Mouse (Mus musculus) neural tube, embryonic 12.5 days (tissue): ENCODE results near the gene Chodl. TPM values are rescaled to one million over a fixed set of nuclear protein-coding genes. Genes with fewer than 3 reads are reported as not detected.
A peak's percentile ranks its signal among the peaks of the same experiment; 100 is the strongest.

Experiments
- ATAC-seq: fragments of 200-750 bp; cut with Nextera tagmentation; 2 replicates; pipeline ENCODE4 v1.8.0; 2017; ENCODE audit warnings: low read depth, mild to moderate bottlenecking, moderate TSS enrichment, moderate library complexity; ENCODE audit not compliant: low FRiP score
- H3K27ac ChIP-seq: fragments of 300-500 bp; sonication (generic); 2 replicates; pipeline ENCODE4 v1.5.1; 2016
- H3K27me3 ChIP-seq: fragments of 300-500 bp; sonication (generic); replicated peaks from 2 replicates; pipeline ENCODE4 v1.6.1; 2016; ENCODE audit warnings: mild to moderate bottlenecking
- H3K36me3 ChIP-seq: fragments of 300-500 bp; sonication (generic); 2 replicates; pipeline ENCODE4 v1.6.1; 2016; ENCODE audit warnings: mild to moderate bottlenecking
- H3K4me1 ChIP-seq: fragments of 300-500 bp; sonication (generic); 2 replicates; pipeline ENCODE4 v1.6.1; 2016
- H3K4me2 ChIP-seq: fragments of 300-500 bp; sonication (generic); replicated peaks from 2 replicates; pipeline ENCODE4 v1.6.1; 2016; ENCODE audit warnings: mild to moderate bottlenecking
- H3K4me3 ChIP-seq: fragments of 300-500 bp; sonication (generic); 2 replicates; pipeline ENCODE4 v1.5.1; 2016
- H3K9ac ChIP-seq: fragments of 300-500 bp; sonication (generic); 2 replicates; pipeline ENCODE4 v1.6.1; 2016; ENCODE audit warnings: mild to moderate bottlenecking
- H3K9me3 ChIP-seq: fragments of 300-500 bp; sonication (generic); 2 replicates; pipeline ENCODE4 v1.6.1; 2016; ENCODE audit warnings: mild to moderate bottlenecking
- WGBS: fragments of 180-500 bp; shearing (Covaris S2); methylation state at CpG from one replicate; pipeline ENCODE4 v1.1.7; 2016; 5-methylcytosine and 5-hydroxymethylcytosine counted together
- polyA plus RNA-seq: library from polyadenylated mRNA; unstranded; fragments of >200 nt; fragmentation: Nextera tagmentation; extraction: Ambion mirVana; gene quantifications from 2 replicates; pipeline ENCODE4 v1.2.1, GENCODE M21; 2016

Gene Chodl
- 17.0 and 20.5 TPM in 2 replicates for polyA plus RNA-seq

DNA sequence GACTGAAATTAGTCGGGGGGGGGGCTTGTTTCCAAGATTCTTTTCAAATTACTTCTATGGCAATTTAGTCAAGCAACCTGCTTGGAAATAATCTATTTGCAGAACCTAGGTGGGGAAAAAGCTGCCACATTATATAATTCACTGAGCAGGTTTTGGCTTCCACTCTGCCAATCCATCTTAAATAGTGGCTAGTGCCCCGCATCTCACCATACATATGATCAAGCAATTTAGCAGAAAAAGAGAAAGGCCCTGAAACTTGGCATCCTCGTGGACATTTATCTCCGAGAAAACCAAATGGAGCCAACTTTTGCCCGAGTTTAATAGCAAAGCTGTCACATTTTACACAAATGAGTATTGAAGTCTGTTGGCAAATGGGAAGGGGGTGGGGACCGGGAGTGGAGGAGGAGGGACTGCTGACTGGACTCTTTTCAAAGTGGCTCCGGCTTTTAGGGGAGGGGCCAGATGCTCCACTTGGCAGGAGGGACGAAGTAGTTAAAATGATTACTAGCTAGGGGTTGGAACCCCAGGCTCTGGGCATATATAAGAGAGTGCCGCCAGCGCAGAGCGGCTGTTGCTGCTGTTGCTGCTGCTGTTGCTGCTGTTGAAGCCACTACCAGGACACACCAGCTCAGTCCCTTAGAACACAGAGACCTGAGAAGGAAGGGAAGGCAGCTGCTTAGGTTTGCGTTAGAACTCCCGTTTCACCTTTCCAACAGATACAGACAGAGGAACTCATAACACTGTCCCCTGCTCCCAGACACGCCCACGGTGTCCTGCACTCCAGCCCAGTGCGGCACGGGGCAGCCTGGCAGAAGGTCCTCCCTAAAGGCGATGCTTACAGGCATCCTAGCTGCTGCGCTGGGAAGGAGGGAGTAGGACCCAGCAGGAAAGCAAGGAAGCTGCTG is at the start of gene Chodl:
Gene Chodl, plus strand, starts transcription at position 567 of the 905 bp plus-strand sequence.
- no peaks in the 10 kb centered on the region for H3K36me3 ChIP-seq
- 12% methylated on average over 19 of the region's 19 CpGs for WGBS
- H3K4me3 ChIP-seq, result peak within 1 kb of the TSS; percentile 43
- peak; percentile 79 for ATAC-seq
- H3K27ac ChIP-seq, result no peak within 1 kb of the TSS
- peak within 1 kb of the TSS; percentile 95 for H3K4me2 ChIP-seq
- H3K27me3 ChIP-seq, result 0 out of 2 replicates have a peak, but pooled peaks cover 3% of the 10 kb centered on the region
- no peaks in the 10 kb centered on the region for H3K9me3 ChIP-seq
- peak within 1 kb of the TSS; percentile 55; the same call in 1 of the 2 replicates for H3K9ac ChIP-seq
- H3K4me1 ChIP-seq, result peaks cover 7% of the 10 kb centered on the region; the same call in 1 of the 2 replicates

DNA sequence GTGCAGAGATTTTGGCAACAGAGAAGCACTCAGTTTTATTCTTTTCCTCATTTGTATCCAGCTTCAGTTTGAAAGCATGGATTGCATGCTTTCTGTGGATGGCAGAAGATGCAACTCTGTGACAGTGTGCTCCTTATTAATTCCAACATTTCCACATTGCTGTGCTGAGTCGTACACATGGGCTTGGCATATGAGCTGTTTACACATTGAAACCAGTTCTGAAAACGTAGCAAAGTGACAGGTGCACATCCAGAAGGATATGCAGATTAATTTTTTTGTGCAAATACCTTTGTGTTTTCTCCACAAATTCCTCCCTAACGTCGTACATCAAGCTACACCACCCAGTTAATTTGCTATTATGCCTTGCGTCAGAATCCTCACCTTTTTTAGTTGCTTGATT is 8.1 kb upstream of the Chodl start:
- no peaks in the 10 kb centered on the region for H3K27me3 ChIP-seq
- 77% methylated on average over 5 of the region's 5 CpGs for WGBS

DNA sequence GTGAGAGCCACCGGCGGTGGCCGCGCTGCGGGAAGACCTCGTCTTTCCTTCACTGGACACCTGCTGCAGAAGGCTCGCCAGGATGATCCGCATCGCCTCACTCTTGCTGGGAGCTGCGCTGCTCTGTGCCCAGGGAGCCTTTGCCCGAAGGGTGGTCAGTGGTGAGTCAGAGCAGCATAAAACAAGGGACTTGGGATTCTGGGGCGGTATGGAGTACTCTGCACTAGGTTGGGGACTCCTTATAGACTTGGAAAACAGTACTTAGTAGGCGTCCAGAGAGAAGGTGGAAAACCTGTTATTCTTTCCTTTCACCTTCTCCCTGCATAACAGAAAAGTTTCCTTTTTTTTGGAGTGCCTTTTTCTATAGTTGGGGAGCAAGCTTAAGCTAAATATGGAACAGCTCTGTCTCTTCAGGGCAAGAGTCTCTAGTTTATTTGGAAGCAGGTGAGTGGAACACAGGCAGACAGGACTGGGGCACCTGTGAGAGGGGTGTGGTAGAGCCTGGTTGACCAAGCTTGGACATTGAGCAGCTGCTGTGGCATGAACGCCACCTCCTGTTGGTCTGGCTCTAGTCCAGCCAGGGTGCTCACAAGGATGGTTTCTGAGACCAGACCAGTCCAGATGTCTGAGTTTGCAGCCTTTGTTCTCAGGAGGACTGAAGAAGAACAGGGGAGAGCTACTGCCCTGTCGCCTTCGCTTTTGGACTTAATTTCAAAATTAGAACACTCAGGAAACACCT is 708 bp downstream of the Chodl start:
- Histone ChIP-seq H3K4me3 (peak overlapping the region; percentile 43), H3K27ac (no peak overlapping the region), H3K9ac (peak overlapping the region; percentile 55; the same call in 1 of the 2 replicates), H3K36me3 (no peaks in the 10 kb centered on the region), H3K9me3 (no peaks in the 10 kb centered on the region), H3K27me3 (0 out of 2 replicates have a peak, but pooled peaks cover 3% of the 10 kb centered on the region), H3K4me1 (peaks cover 7% of the 10 kb centered on the region; the same call in 1 of the 2 replicates), H3K4me2 (peak overlapping the region; percentile 95)
- 13% methylated on average over 16 of the region's 16 CpGs for WGBS
- ATAC-seq, result peak; percentile 54; the same call in 1 of the 2 replicates

More for the DNA sequence above, 8.1 kb upstream of the Chodl start:
- Histone ChIP-seq H3K9ac (no peak overlapping the region), H3K27ac (no peak overlapping the region), H3K36me3 (no peaks in the 10 kb centered on the region), H3K4me1 (no peaks in the 10 kb centered on the region), H3K9me3 (no peaks in the 10 kb centered on the region), H3K4me2 (no peak overlapping the region), H3K4me3 (no peak overlapping the region)
- no peak for ATAC-seq

DNA sequence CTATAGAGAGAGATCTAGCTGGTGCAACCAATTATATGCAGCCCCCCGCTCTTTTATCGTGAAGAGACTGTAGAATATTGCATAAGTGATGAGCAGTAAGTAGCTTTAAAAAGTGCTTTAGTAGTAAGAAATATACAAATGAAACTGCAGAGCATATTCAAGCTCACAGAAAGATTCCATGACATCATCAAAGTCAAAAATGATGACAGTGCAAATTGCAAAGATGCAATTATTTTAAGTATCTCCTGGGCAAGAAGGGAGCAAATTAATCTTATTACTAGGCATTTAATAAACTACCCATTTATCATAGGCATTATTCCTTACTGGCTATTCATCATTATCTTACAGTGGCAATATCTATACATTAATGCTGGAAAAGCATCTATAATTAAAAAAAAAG is 3.5 kb downstream of the Chodl start:
- Histone ChIP-seq H3K9me3 (no peaks in the 10 kb centered on the region), H3K4me2 (no peak overlapping the region), H3K4me3 (no peak overlapping the region), H3K9ac (no peak overlapping the region), H3K4me1 (peaks cover 7% of the 10 kb centered on the region; the same call in 1 of the 2 replicates), H3K36me3 (no peaks in the 10 kb centered on the region), H3K27me3 (0 out of 2 replicates have a peak, but pooled peaks cover 3% of the 10 kb centered on the region), H3K27ac (no peak overlapping the region)
- 93% methylated on average over 2 of the region's 2 CpGs for WGBS
- ATAC-seq, result no peak

DNA sequence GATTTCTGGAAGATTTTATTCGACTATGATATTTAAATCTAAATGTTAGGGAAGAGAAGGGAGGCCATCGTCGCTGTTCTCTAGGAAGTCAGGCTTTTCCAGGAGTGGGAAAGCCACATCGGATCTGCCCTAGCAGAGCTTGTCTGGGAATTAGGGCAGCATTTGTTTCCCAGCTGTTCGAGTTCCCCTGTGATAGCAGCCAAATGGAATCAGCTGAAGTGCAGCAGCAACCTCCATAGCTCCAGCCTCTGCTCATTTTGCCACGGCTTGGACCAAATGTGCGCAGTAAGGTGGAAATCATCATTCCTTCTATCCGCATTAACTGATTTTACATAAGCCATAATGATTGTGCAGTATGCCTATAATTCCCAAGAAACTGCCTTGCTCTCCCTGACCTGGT is 7.0 kb downstream of the Chodl start:
- H3K27ac ChIP-seq, result no peak overlapping the region
- H3K4me3 ChIP-seq, result no peak overlapping the region
- no peaks in the 10 kb centered on the region; the same call in 1 of the 2 replicates for H3K9me3 ChIP-seq
- H3K4me2 ChIP-seq, result no peak overlapping the region
- H3K4me1 ChIP-seq, result no peaks in the 10 kb centered on the region
- H3K9ac ChIP-seq, result no peak overlapping the region
- WGBS, result 73% methylated on average over 8 of the region's 8 CpGs
- H3K36me3 ChIP-seq, result no peaks in the 10 kb centered on the region
- H3K27me3 ChIP-seq, result no peaks in the 10 kb centered on the region
- no peak for ATAC-seq

DNA sequence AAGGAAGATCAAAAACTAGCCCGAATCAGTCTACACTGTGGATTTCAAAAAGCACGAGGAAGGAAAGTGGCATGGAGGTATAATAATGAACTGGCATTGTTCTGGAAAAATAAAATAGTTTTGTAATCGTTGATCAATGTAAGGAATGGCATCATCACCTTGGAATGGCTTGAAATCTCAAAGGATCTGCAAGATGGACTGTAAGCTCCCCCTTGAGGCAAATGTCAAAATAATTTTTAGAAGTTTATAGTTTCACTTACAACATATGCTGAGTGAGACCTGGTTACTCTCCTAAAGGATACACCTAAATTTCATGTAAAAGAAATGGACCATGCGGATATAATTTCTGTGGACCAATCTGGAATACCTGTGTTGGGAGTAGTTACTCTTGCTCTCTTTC is 19.6 kb downstream of the Chodl start:
- H3K4me3 ChIP-seq, result no peak overlapping the region
- no peaks in the 10 kb centered on the region for H3K36me3 ChIP-seq
- no peak overlapping the region for H3K4me2 ChIP-seq
- no peaks in the 10 kb centered on the region for H3K4me1 ChIP-seq
- ATAC-seq, result no peak
- H3K9me3 ChIP-seq, result no peaks in the 10 kb centered on the region
- 84% methylated on average over 4 of the region's 4 CpGs for WGBS
- H3K27ac ChIP-seq, result no peak overlapping the region
- no peak overlapping the region for H3K9ac ChIP-seq
- H3K27me3 ChIP-seq, result no peaks in the 10 kb centered on the region

DNA sequence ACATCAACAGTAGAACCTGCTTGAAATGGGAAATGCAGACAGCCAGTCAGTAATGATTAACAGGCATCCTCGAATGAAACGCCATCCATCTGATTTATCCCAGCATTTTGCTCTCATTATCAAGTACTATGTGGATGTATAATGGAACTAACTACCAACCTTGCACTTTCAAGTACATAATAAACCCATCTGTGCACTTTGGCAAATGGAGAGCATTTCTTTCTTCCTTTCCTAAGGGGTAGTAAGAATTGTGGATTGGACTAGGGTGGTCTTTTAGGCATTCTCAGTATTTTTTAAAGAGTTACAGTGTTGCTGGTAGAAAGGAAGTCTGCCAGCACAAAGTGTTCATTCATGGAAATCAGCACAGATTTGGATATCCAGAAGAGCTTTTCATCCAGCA is 26.7 kb downstream of the Chodl start:
- H3K9me3 ChIP-seq, result no peaks in the 10 kb centered on the region
- H3K4me3 ChIP-seq, result no peak overlapping the region
- no peaks in the 10 kb centered on the region for H3K4me1 ChIP-seq

DNA sequence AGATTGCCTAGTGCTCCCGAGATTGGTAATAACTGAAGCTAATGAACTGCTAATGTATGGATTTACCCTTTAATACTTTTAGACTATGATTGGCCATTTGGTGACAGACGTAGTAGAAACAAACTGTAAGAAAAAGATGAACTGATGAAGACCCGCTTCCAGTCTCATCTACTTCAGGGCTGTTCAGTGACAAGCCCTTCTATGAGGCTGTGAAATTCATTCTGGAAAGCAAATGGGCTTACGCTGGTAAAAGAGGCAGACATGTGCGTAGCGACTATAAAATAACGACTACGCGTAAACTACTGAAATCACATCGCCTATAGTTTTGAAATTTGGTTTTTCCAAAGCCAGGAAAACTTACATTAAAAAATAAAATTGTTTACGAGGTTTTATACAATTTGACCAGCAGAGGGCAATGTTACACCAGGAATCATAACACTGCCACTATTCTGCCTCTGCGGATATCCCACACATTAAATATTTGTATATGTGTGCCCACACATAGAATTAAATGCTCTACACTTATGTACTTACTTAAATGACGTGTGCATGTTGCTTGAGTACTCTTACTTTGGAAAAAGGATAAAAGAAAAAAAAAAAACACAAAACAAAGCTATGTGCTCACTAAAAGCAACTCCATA is 38.5 kb downstream of the Chodl start:
- ATAC-seq, result no peak

More for the DNA sequence above, 26.7 kb downstream of the Chodl start:
- no peaks in the 10 kb centered on the region for H3K27me3 ChIP-seq
- H3K4me2 ChIP-seq, result no peak overlapping the region
- no peak overlapping the region for H3K27ac ChIP-seq
- ATAC-seq, result no peak
- 58% methylated on average over 2 of the region's 2 CpGs for WGBS
- no peaks in the 10 kb centered on the region for H3K36me3 ChIP-seq
- H3K9ac ChIP-seq, result no peak overlapping the region

DNA sequence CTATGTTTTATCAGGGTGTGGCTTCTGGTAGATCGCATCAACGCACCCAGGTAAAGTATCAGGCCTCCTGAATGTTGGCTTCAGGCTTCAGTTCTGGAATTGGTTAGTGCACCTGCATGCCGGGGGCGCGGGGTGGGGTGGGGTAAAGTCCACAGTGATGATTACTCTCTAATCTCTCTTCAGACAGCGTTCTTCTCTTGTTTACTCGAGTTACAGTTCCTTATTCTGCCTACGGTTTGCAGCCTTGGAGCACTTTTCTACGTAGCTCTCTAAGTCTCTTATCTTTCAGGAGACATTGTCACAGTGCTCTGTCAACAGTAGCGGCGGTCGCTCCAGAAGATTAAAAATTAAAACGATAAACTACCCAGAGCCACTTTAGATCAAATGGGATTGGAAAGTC is 43.4 kb downstream of the Chodl start:
- ATAC-seq, result no peak
- WGBS, result 92% methylated on average over 13 of the region's 13 CpGs
- Histone ChIP-seq H3K9ac (no peak overlapping the region), H3K27ac (no peak overlapping the region), H3K27me3 (no peaks in the 10 kb centered on the region), H3K4me2 (no peak overlapping the region), H3K9me3 (no peaks in the 10 kb centered on the region), H3K36me3 (no peaks in the 10 kb centered on the region), H3K4me3 (no peak overlapping the region), H3K4me1 (no peaks in the 10 kb centered on the region)

More for the DNA sequence above, 38.5 kb downstream of the Chodl start:
- Histone ChIP-seq H3K4me2 (no peak overlapping the region), H3K4me3 (no peak overlapping the region), H3K9me3 (no peaks in the 10 kb centered on the region), H3K36me3 (no peaks in the 10 kb centered on the region), H3K9ac (no peak overlapping the region), H3K27ac (no peak overlapping the region), H3K27me3 (no peaks in the 10 kb centered on the region), H3K4me1 (no peaks in the 10 kb centered on the region)
- WGBS, result 37% methylated on average over 13 of the region's 13 CpGs

DNA sequence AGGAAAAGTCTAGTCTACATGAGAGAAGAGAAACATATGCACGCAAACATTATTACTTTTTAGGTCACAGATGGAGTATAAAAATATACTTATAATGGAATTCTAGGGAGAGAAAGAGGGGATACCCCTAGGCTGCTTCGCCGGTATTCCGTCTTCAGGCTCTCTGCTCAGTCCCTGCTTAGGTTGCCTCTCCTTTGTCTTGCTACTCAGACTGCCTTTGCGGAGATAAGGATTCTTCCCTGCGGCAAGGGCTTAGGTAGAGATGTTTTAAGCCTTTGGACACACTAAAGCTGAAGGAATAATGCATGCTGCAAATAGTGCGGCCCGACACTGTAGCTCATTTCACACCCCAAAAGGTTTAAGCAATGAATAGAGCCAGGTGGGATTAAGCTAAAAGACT is 45.6 kb downstream of the Chodl start:
- Histone ChIP-seq H3K4me2 (no peak overlapping the region), H3K27ac (no peak overlapping the region), H3K27me3 (no peaks in the 10 kb centered on the region), H3K4me1 (no peaks in the 10 kb centered on the region), H3K9ac (no peak overlapping the region), H3K4me3 (no peak overlapping the region), H3K36me3 (no peaks in the 10 kb centered on the region), H3K9me3 (no peaks in the 10 kb centered on the region)
- ATAC-seq, result no peak
- 81% methylated on average over 8 of the region's 8 CpGs for WGBS
